Comparison of ENCODE assay signal across 1 mouse cellular context in genomic region chr11:77468397-77468796, GRCm38 (mm10).
TF ChIP-seq lines count a peak whose summit lies in the region.

No protein-coding gene starts in this region.

TF ChIP-seq in CH12.LX, 34 proteins besides CTCF, POLR2A, EP300 and RAD21 (continued from another document):
- TF ChIP-seq IRF4 (IDR thresholded peaks at IDR 0.05; ENCODE audit: low read depth, low read length) (no peak), CHD2 (IDR thresholded peaks at IDR 0.05; ENCODE audit: low read length) (no peak), ZNF384 (IDR thresholded peaks at IDR 0.05; ENCODE audit: low read depth, low read length) (no peak), PAX5 (IDR thresholded peaks at IDR 0.05; ENCODE audit: low read length) (no peak), ZKSCAN1 (IDR thresholded peaks at IDR 0.05; ENCODE audit: borderline replicate concordance, low read depth, low read length) (no peak)
TF ChIP-seq in CH12.LX: peak in this region for 1.
